Mouse (Mus musculus): Measurements from ENCODE around the gene Nr0b1. TPM values are rescaled to one million over a fixed set of nuclear protein-coding genes. Genes with fewer than 3 reads are reported as not detected.

Gene Nr0b1
- total RNA-seq (2012; rRNA removed) (not detected in 2 replicates), total RNA-seq (2014; rRNA removed) (not detected in 2 replicates), polyA plus RNA-seq (2012; ENCODE audit: insufficient read length, low read depth) (not detected in 2 replicates)

DNA sequence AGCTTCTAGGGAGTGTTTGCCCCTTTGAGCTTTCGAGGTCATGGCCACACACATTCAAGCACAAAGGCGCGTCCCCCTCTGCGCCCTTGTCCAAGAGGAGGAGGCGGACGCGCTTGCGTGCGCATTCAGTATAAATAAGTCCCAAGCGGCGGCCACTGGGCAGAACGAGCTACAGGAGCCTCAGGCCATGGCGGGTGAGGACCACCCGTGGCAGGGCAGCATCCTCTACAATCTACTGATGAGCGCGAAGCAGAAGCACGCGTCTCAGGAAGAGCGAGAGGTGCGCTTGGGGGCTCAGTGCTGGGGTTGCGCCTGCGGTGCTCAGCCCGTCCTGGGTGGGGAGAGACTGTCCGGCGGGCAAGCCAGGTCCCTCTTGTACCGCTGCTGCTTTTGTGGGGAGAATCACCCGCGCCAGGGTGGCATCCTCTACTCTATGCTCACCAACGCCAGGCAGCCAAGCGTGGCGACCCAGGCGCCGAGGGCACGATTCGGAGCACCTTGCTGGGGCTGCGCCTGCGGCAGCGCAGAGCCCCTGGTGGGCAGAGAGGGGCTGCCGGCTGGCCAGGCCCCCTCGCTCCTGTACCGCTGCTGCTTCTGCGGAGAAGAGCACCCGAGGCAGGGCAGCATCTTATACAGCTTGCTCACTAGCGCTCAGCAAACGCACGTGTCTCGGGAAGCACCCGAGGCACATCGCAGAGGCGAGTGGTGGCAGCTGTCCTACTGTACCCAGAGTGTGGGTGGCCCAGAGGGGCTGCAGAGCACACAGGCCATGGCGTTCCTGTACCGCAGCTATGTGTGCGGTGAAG, at the start of gene Nr0b1:
TSS of gene Nr0b1 (plus strand) at position 151 of the 806 bp plus-strand sequence.
- Histone ChIP-seq H3K79me2 (replicated peaks; ENCODE audit: control insufficient read depth, extremely low read depth, insufficient read depth, poor library complexity, severe bottlenecking) (no peaks in the 10 kb centered on the region), H3K27ac (ENCODE audit: insufficient read depth, low read depth) (no peak within 1 kb of the TSS), H3K4me2 (ENCODE audit: insufficient read depth, low read depth, poor library complexity, severe bottlenecking) (no peak within 1 kb of the TSS), H3K4me1 (ENCODE audit: control insufficient read depth in 1 of 2, insufficient read depth in 2 of 2) (no peaks in the 10 kb centered on the region), H3K36me3 (replicated peaks in 1 of 2; ENCODE audit: control insufficient read depth in 1 of 2, insufficient read depth in 1 of 2, low read length in 1 of 2) (no peaks in the 10 kb centered on the region), H3K9ac (ENCODE audit: insufficient read depth, low read depth) (no peak within 1 kb of the TSS), H3K4me3 (replicated peaks in 1 of 3; ENCODE audit: low read depth in 2 of 3, low read length in 2 of 3, poor library complexity in 1 of 3) (no peak within 1 kb of the TSS), H3K9me3 (replicated peaks; ENCODE audit: low read length) (no peaks in the 10 kb centered on the region), H3K27me3 (replicated peaks) (no peaks in the 10 kb centered on the region)
- in situ Hi-C loops (cut with MboI; ENCODE audit: low pct_ligation_motif_present, low pct_unique_long_range_greater_than_20kb, low sequenced_read_pairs) (no loop called here), dilution Hi-C loops (cut with MboI; ENCODE audit: extremely low pct_ligation_motif_present, extremely low pct_unique_long_range_greater_than_20kb, low sequenced_read_pairs) (no loop called here)
- TF ChIP-seq ZMIZ1 (IDR thresholded peaks at IDR 0.05; ENCODE audit: low read depth, low read length) (no peak), ZKSCAN1 (IDR thresholded peaks at IDR 0.05; ENCODE audit: borderline replicate concordance, low read depth, low read length) (no peak), IRF4 (IDR thresholded peaks at IDR 0.05; ENCODE audit: low read depth, low read length) (no peak), ZC3H11A (IDR thresholded peaks at IDR 0.05; ENCODE audit: low read depth, low read length) (no peak), CTCF (conservative IDR thresholded peaks at IDR 0.05 in 1 of 2, IDR thresholded peaks at IDR 0.05 in 1 of 2; ENCODE audit: low read depth in 2 of 2, low read length in 2 of 2) (no peak), NELFE (IDR thresholded peaks at IDR 0.05; ENCODE audit: low read depth, low read length) (no peak), HCFC1 (IDR thresholded peaks at IDR 0.05; ENCODE audit: low read depth, low read length) (no peak), ETS1 (conservative IDR thresholded peaks at IDR 0.05; ENCODE audit: low read depth, low read length) (no peak), MAX (IDR thresholded peaks at IDR 0.05; ENCODE audit: low read length) (no peak), SIN3A (IDR thresholded peaks at IDR 0.05; ENCODE audit: low read length) (no peak), CHD2 (IDR thresholded peaks at IDR 0.05; ENCODE audit: low read length) (no peak), SMC3 (IDR thresholded peaks at IDR 0.05; ENCODE audit: low read depth, low read length) (no peak), KAT2A (IDR thresholded peaks at IDR 0.05; ENCODE audit: insufficient replicate concordance, low read length) (no peak), GABPA (IDR thresholded peaks at IDR 0.05; ENCODE audit: insufficient replicate concordance, low read depth, low read length) (no peak), RCOR1 (conservative IDR thresholded peaks at IDR 0.05; ENCODE audit: low read depth, low read length) (no peak), E2F4 (IDR thresholded peaks at IDR 0.05; ENCODE audit: insufficient replicate concordance, low read depth, low read length) (no peak), ZNF384 (IDR thresholded peaks at IDR 0.05; ENCODE audit: low read depth, low read length) (no peak), TCF12 (IDR thresholded peaks at IDR 0.05; ENCODE audit: low read depth, low read length) (no peak), PAX5 (IDR thresholded peaks at IDR 0.05; ENCODE audit: low read length) (no peak), MAZ (IDR thresholded peaks at IDR 0.05; ENCODE audit: low read depth, low read length) (no peak)
- no peak for DNase-seq (ENCODE audit: extremely low read depth)

DNA sequence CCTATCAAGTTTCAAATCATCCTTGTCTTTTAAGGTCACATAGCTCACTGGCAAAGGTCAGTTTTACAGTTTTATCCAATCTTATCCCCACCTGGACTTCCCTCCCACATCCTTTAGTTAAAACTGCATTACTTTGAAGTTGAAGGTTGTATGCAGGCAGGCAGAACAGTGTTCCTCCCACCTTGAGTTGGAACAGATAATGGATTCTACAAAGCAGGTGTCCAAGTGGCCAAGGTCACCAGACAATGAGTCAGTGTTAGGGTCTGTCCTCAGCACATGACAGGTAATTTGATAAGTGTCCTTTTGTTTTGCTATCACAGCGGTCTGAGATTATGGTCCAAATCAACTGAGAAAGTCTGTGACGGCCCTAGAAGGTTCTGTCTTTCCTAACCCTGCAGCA, 4.3 kb upstream of the Nr0b1 start:
- dilution Hi-C loops (cut with MboI; ENCODE audit: extremely low pct_ligation_motif_present, extremely low pct_unique_long_range_greater_than_20kb, low sequenced_read_pairs) (no loop called here), in situ Hi-C loops (cut with MboI; ENCODE audit: low pct_ligation_motif_present, low pct_unique_long_range_greater_than_20kb, low sequenced_read_pairs) (no loop called here)
- no peak overlapping the region for H3K27ac ChIP-seq (ENCODE audit: insufficient read depth, low read depth)

More for the DNA sequence above, 4.3 kb upstream of the Nr0b1 start:
- Histone ChIP-seq H3K79me2 (replicated peaks; ENCODE audit: control insufficient read depth, extremely low read depth, insufficient read depth, poor library complexity, severe bottlenecking) (no peaks in the 10 kb centered on the region), H3K27me3 (replicated peaks) (no peaks in the 10 kb centered on the region), H3K9me3 (replicated peaks; ENCODE audit: low read length) (no peaks in the 10 kb centered on the region), H3K4me3 (replicated peaks in 1 of 3; ENCODE audit: low read depth in 2 of 3, low read length in 2 of 3, poor library complexity in 1 of 3) (no peak overlapping the region), H3K4me2 (ENCODE audit: insufficient read depth, low read depth, poor library complexity, severe bottlenecking) (no peak overlapping the region), H3K36me3 (replicated peaks in 1 of 2; ENCODE audit: control insufficient read depth in 1 of 2, insufficient read depth in 1 of 2, low read length in 1 of 2) (no peaks in the 10 kb centered on the region), H3K4me1 (ENCODE audit: control insufficient read depth in 1 of 2, insufficient read depth in 2 of 2) (no peaks in the 10 kb centered on the region), H3K9ac (ENCODE audit: insufficient read depth, low read depth) (no peak overlapping the region)
- DNase-seq (ENCODE audit: extremely low read depth): no peak
- TF ChIP-seq NELFE (IDR thresholded peaks at IDR 0.05; ENCODE audit: low read depth, low read length) (no peak), HCFC1 (IDR thresholded peaks at IDR 0.05; ENCODE audit: low read depth, low read length) (no peak), ZNF384 (IDR thresholded peaks at IDR 0.05; ENCODE audit: low read depth, low read length) (no peak), PAX5 (IDR thresholded peaks at IDR 0.05; ENCODE audit: low read length) (no peak), EP300 (IDR thresholded peaks at IDR 0.05; ENCODE audit: low read length) (no peak), ETS1 (conservative IDR thresholded peaks at IDR 0.05; ENCODE audit: low read depth, low read length) (no peak), ZMIZ1 (IDR thresholded peaks at IDR 0.05; ENCODE audit: low read depth, low read length) (no peak), RCOR1 (conservative IDR thresholded peaks at IDR 0.05; ENCODE audit: low read depth, low read length) (no peak), IRF4 (IDR thresholded peaks at IDR 0.05; ENCODE audit: low read depth, low read length) (no peak), UBTF (IDR thresholded peaks at IDR 0.05; ENCODE audit: low read depth, low read length) (no peak), MAFK (IDR thresholded peaks at IDR 0.05; ENCODE audit: insufficient replicate concordance, low read length) (no peak), ZC3H11A (IDR thresholded peaks at IDR 0.05; ENCODE audit: low read depth, low read length) (no peak), CTCF (conservative IDR thresholded peaks at IDR 0.05 in 1 of 2, IDR thresholded peaks at IDR 0.05 in 1 of 2; ENCODE audit: low read depth in 2 of 2, low read length in 2 of 2) (no peak), BHLHE40 (IDR thresholded peaks at IDR 0.05; ENCODE audit: low read depth, low read length) (no peak), KAT2A (IDR thresholded peaks at IDR 0.05; ENCODE audit: insufficient replicate concordance, low read length) (no peak), MAZ (IDR thresholded peaks at IDR 0.05; ENCODE audit: low read depth, low read length) (no peak), MAX (IDR thresholded peaks at IDR 0.05; ENCODE audit: low read length) (no peak), ELF1 (IDR thresholded peaks at IDR 0.05; ENCODE audit: low read depth, low read length) (no peak), TCF12 (IDR thresholded peaks at IDR 0.05; ENCODE audit: low read depth, low read length) (no peak), MXI1 (IDR thresholded peaks at IDR 0.05; ENCODE audit: low read depth, low read length) (no peak)
